In genomic region chr17:10112118-10112517, GRCm38 (mm10) we compare ENCODE assay signal across 12 mouse cellular contexts.
"Had no signal": no experiment of that assay in that cellular context is flagged by ENCODE, and none has a peak within 500 bp of the region (broad histone marks: within the 10 kb centered on the region; RNA-seq: fewer than 3 reads in every experiment).

No protein-coding gene starts in this region.

- H3K36me3 ChIP-seq: limb, embryonic 13.5 days; midbrain, embryonic 13.5 days; neural tube, embryonic 15.5 days had no signal

- H3K9me3 ChIP-seq: limb, embryonic 13.5 days; midbrain, embryonic 13.5 days; neural tube, embryonic 15.5 days had no signal

- ATAC-seq: midbrain, embryonic 13.5 days had no signal

- H3K4me2 ChIP-seq: limb, embryonic 13.5 days; midbrain, embryonic 13.5 days; neural tube, embryonic 15.5 days had no signal

- H3K27me3 ChIP-seq: limb, embryonic 13.5 days; midbrain, embryonic 13.5 days; neural tube, embryonic 15.5 days had no signal

- H3K27ac ChIP-seq: kidney, postnatal 0 days; limb, embryonic 13.5 days; liver, embryonic 14.5 days; midbrain, embryonic 13.5 days; neural tube, embryonic 15.5 days had no signal

- H3K4me3 ChIP-seq: limb, embryonic 13.5 days; midbrain, embryonic 13.5 days; myocyte; neural tube, embryonic 15.5 days had no signal

- H3K9ac ChIP-seq: limb, embryonic 13.5 days; liver, embryonic 14.5 days; midbrain, embryonic 13.5 days; neural tube, embryonic 15.5 days had no signal

- DNase-seq: kidney, postnatal 36 days; left cerebral cortex, postnatal 4 days; lung, adult 18-20 months; right cerebral cortex, adult 18-20 months; right cerebral cortex, postnatal 25 days; thymus, postnatal 36 days had no signal
